ENCODE assay signal across 14 mouse cellular contexts in the genomic region with DNA sequence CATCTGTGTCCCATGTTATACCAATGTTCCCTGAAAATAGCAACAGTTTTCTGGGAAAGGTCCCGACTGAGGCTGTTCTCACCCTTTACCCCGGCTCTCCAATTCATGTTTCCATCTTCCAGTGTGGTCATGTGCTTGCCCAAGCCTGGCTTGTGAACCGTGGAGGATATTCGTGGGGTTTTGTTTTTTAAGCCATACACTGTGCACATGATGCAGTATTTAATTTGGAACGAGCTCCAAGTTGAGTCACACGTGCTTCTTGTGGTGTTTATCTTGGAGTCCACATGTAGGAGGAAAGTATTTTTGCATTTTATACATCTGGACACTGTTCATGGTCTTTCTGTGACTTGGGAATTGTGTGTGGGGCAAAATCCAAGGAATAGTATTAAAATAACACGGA. TPM values are rescaled to one million over a fixed set of nuclear protein-coding genes. Genes with fewer than 3 reads are reported as not detected.
DNase-seq lines count a peak whose midpoint lies in the region; ATAC-seq and TF ChIP-seq lines count a peak whose summit lies in the region.
"Had no signal": no experiment of that assay in that cellular context is flagged by ENCODE, and none has a peak within 500 bp of the region (broad histone marks: within the 10 kb centered on the region; RNA-seq: fewer than 3 reads in every experiment).

No protein-coding gene starts in this region.

- no peak overlapping the region for H3K4me3 ChIP-seq in lung, embryonic 14.5 days (ENCODE audit: low read depth, low read length)
- no peak overlapping the region for H3K4me3 ChIP-seq in heart, postnatal 0 days (ENCODE audit: low read depth, low read length)
- H3K4me3 ChIP-seq in stomach, embryonic 16.5 days (replicated peaks; ENCODE audit: low read length): no peak overlapping the region
- no peak overlapping the region for H3K4me3 ChIP-seq in hindbrain, embryonic 12.5 days
- H3K4me3 ChIP-seq: hindbrain, embryonic 13.5 days; liver, embryonic 13.5 days; midbrain, embryonic 13.5 days had no signal

- TF ChIP-seq EP300 in heart, postnatal 0 days (IDR thresholded peaks at IDR 0.05; ENCODE audit: low read depth): no peak

- no peak overlapping the region for H3K9ac ChIP-seq in lung, embryonic 14.5 days
- H3K9ac ChIP-seq in heart, postnatal 0 days (replicated peaks; ENCODE audit: low read depth, low read length): no peak overlapping the region
- H3K9ac ChIP-seq in stomach, embryonic 16.5 days (ENCODE audit: low read length): no peak overlapping the region
- no peak overlapping the region for H3K9ac ChIP-seq in hindbrain, embryonic 12.5 days
- H3K9ac ChIP-seq: hindbrain, embryonic 13.5 days; liver, embryonic 13.5 days; midbrain, embryonic 13.5 days had no signal

- no peaks in the 10 kb centered on the region for H3K9me3 ChIP-seq in lung, embryonic 14.5 days (ENCODE audit: low read depth, low read length)
- no peaks in the 10 kb centered on the region for H3K9me3 ChIP-seq in heart, postnatal 0 days (replicated peaks; ENCODE audit: control insufficient read depth, low read length)
- no peaks in the 10 kb centered on the region for H3K9me3 ChIP-seq in stomach, embryonic 16.5 days (replicated peaks; ENCODE audit: control insufficient read depth, low read length)
- H3K9me3 ChIP-seq in hindbrain, embryonic 12.5 days (replicated peaks): no peaks in the 10 kb centered on the region
- H3K9me3 ChIP-seq: G1E; hindbrain, embryonic 13.5 days; liver, embryonic 13.5 days; midbrain, embryonic 13.5 days had no signal

- no peak for DNase-seq in lung, embryonic 14.5 days
- DNase-seq in lung, postnatal 4 days: no peak
- DNase-seq in heart, postnatal 0 days (ENCODE audit: low spot score): peak; percentile 68
- peak; percentile 43 to 64 for DNase-seq in kidney, postnatal 25 days
- no peak for DNase-seq in frontal cortex, postnatal 25 days (ENCODE audit: low spot score in 2 of 2)
- no peak for DNase-seq in retina, embryonic 14.5 days (ENCODE audit: low spot score)
- DNase-seq: embryo, embryonic 11 days; liver, embryonic 13.5 days; thymus, postnatal 25 days had no signal

- no peaks in the 10 kb centered on the region for H3K36me3 ChIP-seq in lung, embryonic 14.5 days (ENCODE audit: insufficient read depth)
- no peaks in the 10 kb centered on the region for H3K36me3 ChIP-seq in heart, postnatal 0 days (replicated peaks; ENCODE audit: control insufficient read depth, insufficient read depth, low read length)
- no peaks in the 10 kb centered on the region for H3K36me3 ChIP-seq in stomach, embryonic 16.5 days (ENCODE audit: control insufficient read depth, insufficient read depth, low read length)
- no peaks in the 10 kb centered on the region for H3K36me3 ChIP-seq in hindbrain, embryonic 12.5 days
- H3K36me3 ChIP-seq: hindbrain, embryonic 13.5 days; liver, embryonic 13.5 days; midbrain, embryonic 13.5 days had no signal

- 44% methylated on average over 7 of the region's 7 CpGs for WGBS in lung, embryonic 14.5 days
- WGBS in heart, postnatal 0 days: 47% methylated on average over 7 of the region's 7 CpGs
- 42% methylated on average over 7 of the region's 7 CpGs for WGBS in stomach, embryonic 16.5 days
- 81% methylated on average over 7 of the region's 7 CpGs for WGBS in hindbrain, embryonic 12.5 days

- peaks cover 27% of the 10 kb centered on the region; the same call in 1 of the 2 replicates for H3K4me1 ChIP-seq in lung, embryonic 14.5 days (ENCODE audit: insufficient read depth)
- H3K4me1 ChIP-seq in heart, postnatal 0 days (ENCODE audit: control insufficient read depth, insufficient read depth): peaks cover 30% of the 10 kb centered on the region
- peaks cover 21% of the 10 kb centered on the region for H3K4me1 ChIP-seq in stomach, embryonic 16.5 days (ENCODE audit: control insufficient read depth, insufficient read depth, low read length)
- H3K4me1 ChIP-seq in hindbrain, embryonic 12.5 days: peaks cover 2% of the 10 kb centered on the region; the same call in 1 of the 2 replicates

- H3K4me2 ChIP-seq in lung, embryonic 14.5 days: no peak overlapping the region
- no peak overlapping the region for H3K4me2 ChIP-seq in heart, postnatal 0 days (ENCODE audit: low read depth, low read length)
- no peak overlapping the region for H3K4me2 ChIP-seq in stomach, embryonic 16.5 days (ENCODE audit: low read depth, low read length)
- H3K4me2 ChIP-seq in hindbrain, embryonic 12.5 days (replicated peaks): no peak overlapping the region
- H3K4me2 ChIP-seq: hindbrain, embryonic 13.5 days; liver, embryonic 13.5 days; midbrain, embryonic 13.5 days had no signal

- H3K27ac ChIP-seq in lung, embryonic 14.5 days (ENCODE audit: low read depth): peak overlapping the region; percentile 18; the same call in 1 of the 2 replicates
- H3K27ac ChIP-seq in heart, postnatal 0 days (ENCODE audit: low read depth): peak overlapping the region; percentile 38; the same call in 1 of the 2 replicates
- H3K27ac ChIP-seq in stomach, embryonic 16.5 days (ENCODE audit: low read length): peak overlapping the region; percentile 34
- no peak overlapping the region for H3K27ac ChIP-seq in hindbrain, embryonic 12.5 days
- H3K27ac ChIP-seq: hindbrain, embryonic 13.5 days; liver, embryonic 13.5 days; midbrain, embryonic 13.5 days had no signal

- TF ChIP-seq CTCF in lung, embryonic 14.5 days (IDR thresholded peaks at IDR 0.05; ENCODE audit: low read depth): no peak
- TF ChIP-seq CTCF in heart, postnatal 0 days (IDR thresholded peaks at IDR 0.05; ENCODE audit: low read depth): no peak

- no peaks in the 10 kb centered on the region for H3K27me3 ChIP-seq in lung, embryonic 14.5 days (ENCODE audit: insufficient read depth, low read length)
- H3K27me3 ChIP-seq in heart, postnatal 0 days (ENCODE audit: control insufficient read depth, insufficient read depth, low read length): no peaks in the 10 kb centered on the region
- no peaks in the 10 kb centered on the region for H3K27me3 ChIP-seq in stomach, embryonic 16.5 days (ENCODE audit: control insufficient read depth, insufficient read depth, low read length)
- H3K27me3 ChIP-seq in hindbrain, embryonic 12.5 days: no peaks in the 10 kb centered on the region
- H3K27me3 ChIP-seq: hindbrain, embryonic 13.5 days; liver, embryonic 13.5 days; midbrain, embryonic 13.5 days had no signal

- ATAC-seq in lung, embryonic 14.5 days (ENCODE audit: insufficient read depth): peak; percentile 18; the same call in 1 of the 2 replicates
- ATAC-seq in heart, postnatal 0 days (ENCODE audit: insufficient read depth, low read depth): no peak; the same call in 1 of the 2 replicates
- 0 out of 2 replicates have a peak, but pooled peaks have one; percentile 16 for ATAC-seq in stomach, embryonic 16.5 days (ENCODE audit: insufficient read depth, low FRiP score)
- no peak for ATAC-seq in hindbrain, embryonic 12.5 days (ENCODE audit: low FRiP score)
- ATAC-seq: midbrain, embryonic 13.5 days had no signal

RNA-seq across cellular contexts. Expression of a gene that starts 57.5 kb away (rescaled TPM):
- polyA plus RNA-seq in lung, embryonic 14.5 days (2014; fragmentation: Nextera tagmentation; extraction: Ambion mirVana): 8.0 and 8.1 TPM in 2 replicates
- total RNA-seq in heart, postnatal 0 days (2014; rRNA removed; ENCODE audit: low replicate concordance): 1.4 and 1.9 TPM in 2 replicates
- 1.8 and 2.0 TPM in 2 replicates for polyA plus RNA-seq in heart, postnatal 0 days (2015; fragmentation: Nextera tagmentation; extraction: Ambion mirVana)
- 7.8 and 8.1 TPM in 2 replicates for polyA plus RNA-seq in stomach, embryonic 16.5 days (2015; fragmentation: Nextera tagmentation; extraction: Ambion mirVana)
- 4.3 and 5.2 TPM in 2 replicates for polyA plus RNA-seq in hindbrain, embryonic 12.5 days (2016; fragmentation: Nextera tagmentation; extraction: Ambion mirVana)

RNA-seq across cellular contexts. Expression of a gene that starts 58.5 kb away (rescaled TPM):
- 12.8 and 16.5 TPM in 2 replicates for polyA plus RNA-seq in lung, embryonic 14.5 days (2014; fragmentation: Nextera tagmentation; extraction: Ambion mirVana)
- total RNA-seq in heart, postnatal 0 days (2014; rRNA removed; ENCODE audit: low replicate concordance): 9.7 and 17.0 TPM in 2 replicates
- polyA plus RNA-seq in heart, postnatal 0 days (2015; fragmentation: Nextera tagmentation; extraction: Ambion mirVana): 4.5 and 4.9 TPM in 2 replicates
- polyA plus RNA-seq in stomach, embryonic 16.5 days (2015; fragmentation: Nextera tagmentation; extraction: Ambion mirVana): 13.0 and 13.9 TPM in 2 replicates
- polyA plus RNA-seq in hindbrain, embryonic 12.5 days (2016; fragmentation: Nextera tagmentation; extraction: Ambion mirVana): 15.0 and 15.8 TPM in 2 replicates

Comparison
In these comparisons a context has a peak if more than half of its experiments do, and no peak if none do; other contexts are left out.
1. ATAC-seq: peak in lung, embryonic 14.5 days (single experiment) and stomach, embryonic 16.5 days (single experiment); none in heart, postnatal 0 days (single experiment) and hindbrain, embryonic 12.5 days (single experiment).
2. DNase-seq: peak in heart, postnatal 0 days (single experiment) and kidney, postnatal 25 days (2 of 2); none in lung, embryonic 14.5 days (single experiment), lung, postnatal 4 days (0 of 2), frontal cortex, postnatal 25 days (0 of 2) and retina, embryonic 14.5 days (single experiment).